Mouse (Mus musculus): ENCODE measurements around the gene Ranbp17.

DNA sequence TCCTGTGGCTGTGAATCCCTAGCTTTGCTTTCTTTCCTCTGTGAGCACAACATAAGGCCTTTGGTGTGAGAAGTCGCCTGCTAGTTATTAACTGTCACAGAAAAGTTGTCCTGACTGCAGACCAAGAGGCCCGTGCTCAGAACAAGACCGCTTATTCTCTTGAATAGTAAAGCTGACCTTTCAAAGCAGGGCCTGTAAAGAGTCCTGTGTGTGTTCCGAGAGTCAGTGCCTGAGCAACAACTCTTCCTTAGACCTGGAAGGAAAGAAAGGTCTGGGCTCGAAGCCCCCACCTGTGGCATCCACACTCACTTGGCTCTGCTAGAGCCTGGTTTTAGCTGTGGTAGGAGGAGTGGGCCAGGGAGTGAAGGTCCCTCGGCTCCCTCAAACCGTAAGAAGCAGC lies 318.5 kb downstream of the Ranbp17 start:
- TF ChIP-seq CTCF (IDR thresholded peaks at IDR 0.05; ENCODE audit: borderline replicate concordance, extremely low read depth, insufficient read depth, insufficient read length) (no peak), POLR2A (IDR thresholded peaks at IDR 0.05; ENCODE audit: borderline replicate concordance, extremely low read depth, insufficient read depth, insufficient read length, poor library complexity, severe bottlenecking) (no peak)
